Mouse (Mus musculus): ENCODE measurements around the gene Prdm10.

GRCm38 (mm10) chr9:31385500-31385869 lies 105.1 kb downstream of the Prdm10 start:
- TF ChIP-seq CTCF (conservative IDR thresholded peaks at IDR 0.05; ENCODE audit: insufficient read depth, insufficient read length, low read depth, low read length) (no peak), POLR2A (IDR thresholded peaks at IDR 0.05; ENCODE audit: low read depth, low read length) (no peak)
